Mouse (Mus musculus): ENCODE measurements around the gene Adm.

- TF ChIP-seq CTCF (IDR thresholded peaks at IDR 0.05; ENCODE audit: control insufficient read depth, insufficient read depth, low read length) (no peak), POLR2A (IDR thresholded peaks at IDR 0.05; ENCODE audit: borderline replicate concordance, control insufficient read depth, low read depth, low read length) (no peak)
These were observed 11.0 kb downstream of the Adm start for GRCm38 (mm10) chr7:110638305-110639110.
